Mouse (Mus musculus) hindbrain, embryonic 15.5 days (tissue): ENCODE data around the gene Hnrnph3. TPM values are rescaled to one million over a fixed set of nuclear protein-coding genes. Genes with fewer than 3 reads are reported as not detected.
"Not testable (repeated sequence)": the region's sequence is repeated elsewhere in the genome, so short reads cannot be mapped to it uniquely, and the experiment has no call there.

Experiments used
- ATAC-seq: fragments of 200-750 bp; cut with Nextera tagmentation; 2 replicates; pipeline ENCODE4 v1.8.0; 2017; ENCODE audit warnings: low read depth, moderate number of reproducible peaks, moderate TSS enrichment; ENCODE audit not compliant: low FRiP score
- H3K27ac ChIP-seq: fragments of 300-500 bp; sonication (generic); replicated peaks from 2 replicates; pipeline ENCODE4 v1.5.1; 2015; ENCODE audit warnings: mild to moderate bottlenecking, inconsistent platforms
- H3K27me3 ChIP-seq: fragments of 300-500 bp; sonication (generic); 2 replicates; pipeline ENCODE4 v1.6.1; 2015; ENCODE audit warnings: control low read depth, inconsistent platforms
- H3K36me3 ChIP-seq: fragments of 300-500 bp; sonication (generic); 2 replicates; pipeline ENCODE4 v1.6.1; 2015; ENCODE audit warnings: control low read depth, inconsistent platforms
- H3K4me1 ChIP-seq: fragments of 300-500 bp; sonication (generic); replicated peaks from 2 replicates; pipeline ENCODE4 v1.6.1; 2015; ENCODE audit warnings: control low read depth, inconsistent platforms
- H3K4me2 ChIP-seq: fragments of 300-500 bp; sonication (generic); 2 replicates; pipeline ENCODE4 v1.6.1; 2015; ENCODE audit warnings: moderate library complexity, mild to moderate bottlenecking, inconsistent platforms
- H3K4me3 ChIP-seq: fragments of 300-500 bp; sonication (generic); 2 replicates; pipeline ENCODE4 v1.5.1; 2015; ENCODE audit warnings: mild to moderate bottlenecking, inconsistent platforms
- H3K9ac ChIP-seq: fragments of 300-500 bp; sonication (generic); 2 replicates; pipeline ENCODE4 v1.6.1; 2015; ENCODE audit warnings: inconsistent platforms
- H3K9me3 ChIP-seq: fragments of 300-500 bp; sonication (generic); 2 replicates; pipeline ENCODE4 v1.6.1; 2016; ENCODE audit warnings: control low read depth, inconsistent platforms
- WGBS: fragments of 180-500 bp; shearing (Covaris S2); methylation state at CpG from one replicate; pipeline ENCODE4 v1.1.7; 2015; 5-methylcytosine and 5-hydroxymethylcytosine counted together
- polyA plus RNA-seq: library from polyadenylated mRNA; unstranded; fragments of >200 nt; fragmentation: Nextera tagmentation; extraction: Ambion mirVana; gene quantifications from 2 replicates; pipeline ENCODE4 v1.2.1, GENCODE M21; 2015

The Hnrnph3 gene
- 134 and 141 TPM in 2 replicates for polyA plus RNA-seq

DNA sequence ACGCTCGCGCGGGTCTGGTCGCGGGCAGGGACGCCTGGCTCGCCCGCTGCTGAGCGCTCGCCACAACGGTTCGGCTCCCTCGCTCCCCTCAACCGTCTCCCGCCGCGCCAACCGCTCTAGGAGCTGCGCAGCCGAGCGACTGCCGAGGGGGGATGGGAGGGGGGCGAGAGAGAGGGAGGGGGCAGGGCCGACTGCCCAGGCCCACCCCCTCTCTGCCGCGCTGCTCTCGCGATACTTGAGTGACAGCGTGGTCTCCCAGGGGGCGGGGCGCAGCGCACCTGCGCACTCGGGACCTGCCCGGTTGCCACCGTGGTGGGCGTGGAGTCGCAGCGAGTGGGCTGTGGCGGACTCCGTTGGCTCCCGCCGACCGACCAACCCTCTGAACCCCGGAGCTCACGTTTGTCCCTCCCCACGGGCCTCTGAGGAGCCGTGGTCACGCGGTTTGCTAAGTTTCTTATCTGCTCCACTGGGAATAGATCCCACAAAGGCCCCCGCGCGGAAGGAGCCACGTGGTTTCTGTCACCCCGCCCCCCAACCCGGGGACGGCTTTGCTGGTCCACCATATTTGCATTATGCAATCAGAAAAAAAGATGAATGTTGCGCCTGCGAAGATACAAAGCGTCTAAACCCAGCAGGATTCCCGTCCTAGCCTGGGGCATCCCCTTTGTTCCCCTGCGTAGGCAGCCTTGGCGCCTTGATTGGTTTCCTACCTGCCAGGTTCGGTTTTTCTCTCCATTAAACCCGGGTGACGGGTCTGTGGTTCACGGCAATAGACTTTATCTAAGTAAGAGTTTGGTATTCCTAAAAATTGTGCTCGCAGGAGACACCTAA lies at the start of gene Hnrnph3, which contains the start of gene Pbld2:
TSS of gene Hnrnph3 (minus strand) at position 469 of the 831 bp plus-strand sequence.
TSS of gene Pbld2 (plus strand) at position 567 of the 831 bp plus-strand sequence.
- ATAC-seq, result peak; percentile 97
- H3K27ac ChIP-seq, result peak within 1 kb of the TSS; percentile 99
- H3K9ac ChIP-seq, result peak within 1 kb of the TSS; percentile 85
- H3K4me1 ChIP-seq, result peaks cover 62% of the 10 kb centered on the region
- H3K4me2 ChIP-seq, result peak within 1 kb of the TSS; percentile 59
- H3K4me3 ChIP-seq, result peak within 1 kb of the TSS; percentile 86
- WGBS, result under 1% methylated on average over 59 of the region's 69 CpGs
- H3K9me3 ChIP-seq, result no peaks in the 10 kb centered on the region
- no peaks in the 10 kb centered on the region for H3K36me3 ChIP-seq
- H3K27me3 ChIP-seq, result no peaks in the 10 kb centered on the region

GRCm38 (mm10) chr10:63065988-63066387 lies 42.0 kb upstream of the Hnrnph3 start:
- Histone ChIP-seq H3K4me2 (no peak overlapping the region), H3K9me3 (no peaks in the 10 kb centered on the region), H3K9ac (no peak overlapping the region), H3K36me3 (no peaks in the 10 kb centered on the region), H3K27ac (no peak overlapping the region), H3K4me3 (no peak overlapping the region), H3K4me1 (no peaks in the 10 kb centered on the region), H3K27me3 (no peaks in the 10 kb centered on the region)
- peak; percentile 86 for ATAC-seq
- 8% methylated on average over 5 of the region's 5 CpGs for WGBS

DNA sequence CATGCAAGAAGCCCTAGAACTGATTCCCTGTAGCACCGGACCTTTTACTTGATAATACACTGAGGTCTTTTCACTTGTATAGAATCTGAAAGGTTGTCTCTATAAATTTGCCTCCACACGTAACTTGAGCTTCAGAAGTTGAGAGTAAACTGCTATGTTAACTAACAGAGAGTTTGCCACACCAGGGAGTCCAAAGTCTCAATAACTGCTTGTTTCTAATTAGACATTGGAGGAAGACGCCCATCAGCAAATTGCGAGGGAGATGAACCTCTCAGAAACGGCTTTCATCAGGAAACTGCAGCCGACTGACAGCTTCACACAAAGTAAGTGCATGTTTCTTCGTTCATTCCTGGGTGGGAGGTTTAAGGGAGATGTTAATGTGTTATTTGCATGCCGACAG lies 41.5 kb upstream of the Hnrnph3 start:
- no peak overlapping the region for H3K4me2 ChIP-seq
- no peaks in the 10 kb centered on the region for H3K9me3 ChIP-seq
- no peak overlapping the region for H3K27ac ChIP-seq
- H3K4me1 ChIP-seq, result no peaks in the 10 kb centered on the region
- H3K4me3 ChIP-seq, result no peak overlapping the region
- 57% methylated on average over 8 of the region's 8 CpGs for WGBS
- no peak overlapping the region for H3K9ac ChIP-seq
- ATAC-seq, result no peak
- H3K36me3 ChIP-seq, result no peaks in the 10 kb centered on the region
- no peaks in the 10 kb centered on the region for H3K27me3 ChIP-seq

GRCm38 (mm10) chr10:63064516-63064915 lies 40.5 kb upstream of the Hnrnph3 start:
- Histone ChIP-seq H3K4me2 (no peak overlapping the region), H3K4me3 (no peak overlapping the region), H3K9ac (no peak overlapping the region), H3K27ac (no peak overlapping the region), H3K9me3 (no peaks in the 10 kb centered on the region), H3K27me3 (no peaks in the 10 kb centered on the region), H3K4me1 (no peaks in the 10 kb centered on the region), H3K36me3 (no peaks in the 10 kb centered on the region)
- WGBS, result 91% methylated on average over 9 of the region's 9 CpGs
- no peak for ATAC-seq

DNA sequence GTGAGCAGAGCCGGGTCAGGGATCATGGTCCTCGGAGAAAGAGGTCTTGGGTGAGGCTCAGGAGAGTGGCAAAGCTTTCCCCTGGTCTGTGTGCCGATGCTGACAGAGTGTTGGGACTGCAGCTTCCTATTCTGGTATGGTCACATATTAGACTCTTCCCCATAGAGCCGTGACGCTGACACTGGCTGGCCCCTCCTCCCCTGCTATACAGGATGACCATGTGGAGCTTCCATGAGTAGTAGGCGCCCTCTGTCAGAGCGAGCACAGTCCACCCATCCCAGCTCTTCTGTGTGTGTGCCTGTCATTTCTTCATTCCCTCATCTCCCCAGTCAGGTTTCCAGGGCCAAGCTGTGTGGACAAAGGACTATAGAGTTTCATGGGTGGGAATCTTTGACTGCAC lies 39.3 kb upstream of the Hnrnph3 start:
- ATAC-seq, result no peak
- H3K4me2 ChIP-seq, result no peak overlapping the region
- H3K4me3 ChIP-seq, result no peak overlapping the region
- no peak overlapping the region for H3K27ac ChIP-seq
- H3K27me3 ChIP-seq, result no peaks in the 10 kb centered on the region
- H3K4me1 ChIP-seq, result no peaks in the 10 kb centered on the region
- no peak overlapping the region for H3K9ac ChIP-seq
- H3K9me3 ChIP-seq, result no peaks in the 10 kb centered on the region
- WGBS, result 66% methylated on average over 7 of the region's 7 CpGs
- H3K36me3 ChIP-seq, result no peaks in the 10 kb centered on the region

DNA sequence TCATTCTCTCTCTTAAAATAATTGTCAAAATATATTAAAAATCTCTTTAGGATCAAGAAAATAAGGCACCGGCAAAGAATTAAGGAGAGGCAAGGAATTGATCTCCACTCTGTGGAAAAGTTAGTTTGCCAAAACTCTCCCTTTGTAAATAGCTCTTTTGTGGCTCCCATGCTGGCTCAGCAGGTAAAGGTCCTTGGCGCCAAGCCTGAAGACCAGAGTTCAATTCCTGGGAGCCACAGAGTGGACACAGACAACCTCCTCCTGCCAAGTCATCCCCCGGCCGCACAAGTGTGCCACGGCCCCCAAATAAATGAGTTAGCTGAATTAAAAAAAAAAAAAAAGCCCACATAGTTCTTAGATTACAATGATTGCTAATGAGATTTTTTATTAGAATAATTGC lies 38.7 kb upstream of the Hnrnph3 start:
- no peaks in the 10 kb centered on the region for H3K9me3 ChIP-seq
- H3K36me3 ChIP-seq, result no peaks in the 10 kb centered on the region
- no peak overlapping the region for H3K27ac ChIP-seq
- H3K4me2 ChIP-seq, result no peak overlapping the region
- no peaks in the 10 kb centered on the region for H3K4me1 ChIP-seq
- H3K9ac ChIP-seq, result no peak overlapping the region
- H3K27me3 ChIP-seq, result no peaks in the 10 kb centered on the region
- no peak for ATAC-seq
- H3K4me3 ChIP-seq, result no peak overlapping the region
- WGBS, result 93% methylated on average over 5 of the region's 5 CpGs

GRCm38 (mm10) chr10:63061266-63061665 lies 37.2 kb upstream of the Hnrnph3 start:
- Histone ChIP-seq H3K4me3 (no peak overlapping the region), H3K9ac (no peak overlapping the region), H3K36me3 (no peaks in the 10 kb centered on the region), H3K4me1 (no peaks in the 10 kb centered on the region), H3K27ac (no peak overlapping the region), H3K9me3 (no peaks in the 10 kb centered on the region), H3K27me3 (no peaks in the 10 kb centered on the region), H3K4me2 (no peak overlapping the region)
- 70% methylated on average over 12 of the region's 12 CpGs for WGBS
- no peak for ATAC-seq

GRCm38 (mm10) chr10:63060406-63060805 lies 36.4 kb upstream of the Hnrnph3 start:
- no peak for ATAC-seq
- no peaks in the 10 kb centered on the region for H3K4me1 ChIP-seq
- WGBS, result 70% methylated on average over 11 of the region's 11 CpGs
- H3K4me3 ChIP-seq, result no peak overlapping the region
- H3K27me3 ChIP-seq, result no peaks in the 10 kb centered on the region
- H3K36me3 ChIP-seq, result no peaks in the 10 kb centered on the region
- no peak overlapping the region for H3K9ac ChIP-seq
- no peak overlapping the region for H3K4me2 ChIP-seq
- no peaks in the 10 kb centered on the region for H3K9me3 ChIP-seq
- no peak overlapping the region for H3K27ac ChIP-seq

DNA sequence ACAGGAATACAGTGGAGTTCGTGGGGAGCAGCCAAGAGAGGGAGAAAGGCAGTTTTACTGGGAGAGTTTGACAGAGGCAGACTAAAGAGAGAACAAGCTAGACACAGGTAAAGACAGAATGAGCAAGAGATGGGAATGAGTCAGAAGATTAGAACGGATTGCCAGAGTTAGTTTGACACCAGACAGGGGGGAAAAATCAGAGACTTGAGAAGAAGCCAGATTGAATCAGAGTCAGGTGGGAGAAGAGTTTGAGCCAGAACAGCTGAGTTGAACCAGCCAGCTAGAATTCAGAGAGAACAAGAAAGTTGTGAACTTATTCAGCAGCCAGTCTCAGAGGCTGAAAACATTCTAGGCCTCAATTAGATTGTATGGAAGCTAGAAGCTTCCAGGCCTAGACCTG lies 35.8 kb upstream of the Hnrnph3 start, which contains the start of gene Pbld1:
TSS of gene Pbld1 (plus strand) at position 301 of the 400 bp plus-strand sequence.
- no peaks in the 10 kb centered on the region for H3K27me3 ChIP-seq
- H3K36me3 ChIP-seq, result no peaks in the 10 kb centered on the region
- H3K4me3 ChIP-seq, result no peak within 1 kb of the TSS
- no peak within 1 kb of the TSS for H3K9ac ChIP-seq
- no peaks in the 10 kb centered on the region for H3K4me1 ChIP-seq
- WGBS, result 85% methylated on average over 2 of the region's 2 CpGs
- ATAC-seq, result no peak
- H3K27ac ChIP-seq, result no peak within 1 kb of the TSS
- no peak within 1 kb of the TSS for H3K4me2 ChIP-seq
- no peaks in the 10 kb centered on the region for H3K9me3 ChIP-seq

DNA sequence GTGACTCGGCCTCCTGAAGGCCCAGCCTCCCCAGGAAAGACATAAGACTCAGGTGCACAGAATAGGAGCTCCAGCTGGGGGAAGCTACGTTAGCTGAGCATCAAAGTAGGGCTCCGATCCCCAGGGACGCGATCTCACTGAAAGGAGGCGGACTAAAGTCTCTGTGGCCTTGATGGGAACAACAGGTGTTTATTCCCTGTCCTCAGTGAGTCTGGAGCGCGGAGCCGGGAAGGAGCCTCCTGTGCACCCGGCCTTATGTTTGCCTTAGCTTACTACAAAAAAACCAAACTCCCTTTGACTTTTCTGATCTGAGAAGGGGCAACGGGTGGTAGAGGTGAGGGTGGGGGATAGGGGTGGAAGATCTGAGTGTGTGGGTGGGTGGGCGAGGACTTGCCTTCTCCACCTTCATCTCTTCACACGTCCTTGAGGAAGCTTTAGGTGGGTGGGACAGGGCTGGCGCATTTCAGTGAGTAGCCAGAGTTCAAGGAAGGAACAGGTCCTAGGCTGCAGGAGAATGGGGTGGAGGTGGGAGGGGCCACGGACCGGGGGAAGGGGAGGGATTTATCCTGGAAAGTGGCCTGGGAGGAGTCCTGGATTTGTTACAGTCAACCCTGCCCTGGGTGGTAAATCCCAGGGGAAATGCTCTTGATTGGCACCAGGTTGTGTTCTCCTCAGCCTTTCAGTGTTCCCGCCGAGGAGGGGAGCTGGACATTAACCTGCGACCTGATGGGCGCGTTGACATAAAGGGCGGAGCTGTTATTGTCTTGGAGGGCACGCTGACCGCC lies 33.1 kb upstream of the Hnrnph3 start:
- ATAC-seq, result no peak

DNA sequence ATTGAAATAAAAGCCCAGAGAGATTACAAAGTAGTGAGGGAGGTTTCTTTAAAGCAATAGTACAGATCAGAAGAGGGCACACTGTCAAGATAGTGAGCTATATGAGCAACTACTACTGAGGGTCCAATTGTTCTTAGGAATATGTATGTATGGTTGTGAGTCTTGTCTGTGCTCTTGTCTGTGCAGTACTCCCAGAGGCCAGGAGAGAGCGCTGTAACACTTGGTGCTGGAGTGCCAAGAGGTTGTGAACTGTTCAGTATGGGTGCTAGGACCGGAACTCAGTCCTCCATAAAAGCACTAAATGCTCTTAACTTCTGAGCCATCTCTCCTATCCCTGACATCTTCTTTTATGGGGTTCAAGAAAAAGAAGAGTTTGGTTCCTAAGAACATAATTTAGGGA lies 30.6 kb upstream of the Hnrnph3 start:
- no peak for ATAC-seq
- H3K27ac ChIP-seq, result no peak overlapping the region
- H3K27me3 ChIP-seq, result no peaks in the 10 kb centered on the region
- 71% methylated on average over 2 of the region's 2 CpGs for WGBS
- no peaks in the 10 kb centered on the region for H3K4me1 ChIP-seq
- H3K4me2 ChIP-seq, result no peak overlapping the region
- no peaks in the 10 kb centered on the region for H3K9me3 ChIP-seq
- no peak overlapping the region for H3K4me3 ChIP-seq
- no peaks in the 10 kb centered on the region for H3K36me3 ChIP-seq
- H3K9ac ChIP-seq, result no peak overlapping the region

More for the DNA sequence above, 33.1 kb upstream of the Hnrnph3 start:
- H3K4me3 ChIP-seq, result no peak overlapping the region
- no peaks in the 10 kb centered on the region for H3K36me3 ChIP-seq
- 48% methylated on average over 24 of the region's 24 CpGs for WGBS
- H3K27me3 ChIP-seq, result no peaks in the 10 kb centered on the region
- no peak overlapping the region for H3K4me2 ChIP-seq
- H3K9ac ChIP-seq, result no peak overlapping the region
- no peaks in the 10 kb centered on the region for H3K9me3 ChIP-seq
- H3K4me1 ChIP-seq, result no peaks in the 10 kb centered on the region
- no peak overlapping the region for H3K27ac ChIP-seq

- H3K4me3 ChIP-seq, ATAC-seq, H3K9ac ChIP-seq, H3K4me1 ChIP-seq, H3K9me3 ChIP-seq, H3K27me3 ChIP-seq, H3K27ac ChIP-seq, H3K36me3 ChIP-seq, H3K4me2 ChIP-seq: not testable (repeated sequence)
- 92% methylated on average over 6 of the region's 6 CpGs for WGBS
These were observed 30.1 kb upstream of the Hnrnph3 start for GRCm38 (mm10) chr10:63054071-63054470.
